Mouse (Mus musculus): ENCODE results near the gene Tpk1. TPM values are rescaled to one million over a fixed set of nuclear protein-coding genes. Genes with fewer than 3 reads are reported as not detected.

The Tpk1 gene
- 1 to 10 TPM; 8.9 to 10.0 TPM for polyA plus RNA-seq (2017; shearing (Covaris generic))

DNA sequence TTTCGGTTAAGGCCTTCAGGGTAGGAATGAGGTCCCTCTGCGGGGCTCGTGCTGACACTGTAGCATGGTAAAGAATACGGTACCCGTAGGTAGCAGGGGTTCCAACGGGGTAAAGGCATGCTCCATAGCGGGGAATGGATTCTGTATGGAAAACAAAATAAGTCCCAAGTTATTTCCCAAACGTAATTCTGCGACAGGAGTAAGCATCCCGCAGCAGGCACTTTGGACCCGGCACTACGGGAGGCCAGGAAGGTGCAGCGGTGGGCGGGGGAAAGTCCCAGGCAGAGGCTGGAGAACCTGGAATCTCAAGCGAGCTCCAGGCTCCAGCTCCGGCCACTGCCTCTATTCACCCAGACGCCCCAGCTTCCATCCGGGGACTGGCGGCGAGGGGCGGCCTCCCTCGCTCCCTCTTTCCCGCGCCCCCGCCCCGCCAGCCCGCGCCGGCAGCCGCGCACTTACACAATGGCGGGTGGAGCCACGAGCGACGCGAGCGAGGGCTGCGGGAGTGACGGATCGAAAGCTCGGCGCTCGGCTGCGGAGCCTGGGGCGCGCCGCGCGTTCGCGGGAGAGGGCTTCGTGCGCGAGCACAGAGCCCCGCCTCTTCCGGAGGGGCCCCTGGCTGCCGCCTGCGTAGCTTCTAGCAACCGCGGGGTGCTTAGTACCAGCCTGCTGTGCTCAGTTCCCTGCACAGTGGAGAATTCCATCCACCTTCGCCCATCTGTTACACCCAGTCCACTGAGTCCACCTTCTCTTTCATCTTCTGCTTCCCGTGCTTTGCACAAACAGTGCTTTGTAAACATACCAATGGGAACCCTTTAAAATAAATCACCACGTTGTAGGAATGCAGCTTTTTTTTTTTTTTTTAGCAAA, at the start of gene Tpk1:
Tpk1 (minus strand) TSS at position 602 of the 870 bp plus-strand sequence.

DNA sequence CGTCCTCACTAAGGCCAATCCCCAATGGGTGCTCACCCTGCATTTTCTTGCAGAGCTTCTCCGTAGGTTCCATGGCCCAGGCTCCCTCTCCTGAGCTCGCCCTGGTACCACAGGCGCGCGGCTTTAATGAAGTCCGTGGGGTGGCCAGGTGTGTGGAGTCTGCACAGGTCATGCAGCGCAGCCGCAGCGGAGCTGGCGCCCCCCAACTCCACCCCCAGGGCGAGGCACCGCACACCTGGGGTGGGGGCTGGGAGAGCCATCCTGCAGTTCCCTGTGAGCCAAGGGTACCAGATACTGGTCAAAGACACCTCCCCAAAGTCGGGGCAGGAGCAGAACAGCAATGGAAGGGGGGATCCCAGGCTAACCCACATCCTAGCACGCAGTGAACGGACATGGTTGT, 356.6 kb downstream of the Tpk1 start, which contains the start of gene Nobox:
Nobox (minus strand) TSS at position 101 of the 400 bp plus-strand sequence.

